Mouse (Mus musculus): ENCODE results near the gene Hoxd4. TPM values are rescaled to one million over a fixed set of nuclear protein-coding genes. Genes with fewer than 3 reads are reported as not detected.
A peak's percentile ranks its signal among the peaks of the same experiment; 100 is the strongest.

Hoxd4 gene
- polyA plus RNA-seq, 1 experiment from 2014 or later, result 4.4 TPM

GRCm38 (mm10) chr2:74709465-74710419 lies 2.0 kb upstream of the Hoxd4 start:
- DNase-seq (ENCODE audit: low spot score) (peak; percentile 49), ATAC-seq (replicated peaks; ENCODE audit: low FRiP score, low read depth) (no peak)
- WGBS, result 26% methylated on average over 5 of the region's 5 CpGs
- H3K4me2 ChIP-seq (ENCODE audit: low read length), result peak overlapping the region; percentile 81
- no peaks in the 10 kb centered on the region for H3K36me3 ChIP-seq (ENCODE audit: insufficient read depth, low read length)
- H3K4me1 ChIP-seq (replicated peaks; ENCODE audit: insufficient read depth, low read length), result peaks cover 17% of the 10 kb centered on the region; the same call in 1 of the 2 replicates
- H3K27ac ChIP-seq, result peak overlapping the region; percentile 96; the same call in 1 of the 2 replicates
- no peak overlapping the region for H3K4me3 ChIP-seq (replicated peaks; ENCODE audit: low read depth, low read length)
- peak overlapping the region; percentile 92; the same call in 1 of the 2 replicates for H3K9ac ChIP-seq (ENCODE audit: low read depth, low read length)
- no peak for TF ChIP-seq CTCF (IDR thresholded peaks at IDR 0.05; ENCODE audit: low read depth)
- no peaks in the 10 kb centered on the region for H3K9me3 ChIP-seq (replicated peaks; ENCODE audit: low read length)
- H3K27me3 ChIP-seq (ENCODE audit: insufficient read depth, low read length), result no peaks in the 10 kb centered on the region

GRCm38 (mm10) chr2:74710929-74711543 lies 693 bp upstream of the Hoxd4 start:
- H3K9me3 ChIP-seq (replicated peaks; ENCODE audit: low read length), result no peaks in the 10 kb centered on the region
- ATAC-seq (replicated peaks; ENCODE audit: low FRiP score, low read depth), result no peak
- H3K4me3 ChIP-seq (replicated peaks; ENCODE audit: low read depth, low read length), result peak overlapping the region; percentile 73
- WGBS, result 3% methylated on average over 16 of the region's 16 CpGs
- DNase-seq (ENCODE audit: low spot score), result peak; percentile 64
- TF ChIP-seq CTCF (IDR thresholded peaks at IDR 0.05; ENCODE audit: low read depth), result no peak
- peak overlapping the region; percentile 92 for H3K9ac ChIP-seq (ENCODE audit: low read depth, low read length)
- peak overlapping the region; percentile 81 for H3K4me2 ChIP-seq (ENCODE audit: low read length)
- peaks cover 29% of the 10 kb centered on the region for H3K4me1 ChIP-seq (replicated peaks; ENCODE audit: insufficient read depth, low read length)
- H3K27ac ChIP-seq, result peak overlapping the region; percentile 96
- H3K27me3 ChIP-seq (ENCODE audit: insufficient read depth, low read length), result no peaks in the 10 kb centered on the region
- H3K36me3 ChIP-seq (ENCODE audit: insufficient read depth, low read length), result no peaks in the 10 kb centered on the region

- Histone ChIP-seq H3K27ac (peak overlapping the region; percentile 96), H3K4me2 (ENCODE audit: low read length) (peak overlapping the region; percentile 81), H3K4me3 (replicated peaks; ENCODE audit: low read depth, low read length) (peak overlapping the region; percentile 73), H3K27me3 (ENCODE audit: insufficient read depth, low read length) (no peaks in the 10 kb centered on the region), H3K4me1 (replicated peaks; ENCODE audit: insufficient read depth, low read length) (peaks cover 31% of the 10 kb centered on the region), H3K9ac (ENCODE audit: low read depth, low read length) (peak overlapping the region; percentile 92), H3K9me3 (replicated peaks; ENCODE audit: low read length) (no peaks in the 10 kb centered on the region), H3K36me3 (ENCODE audit: insufficient read depth, low read length) (no peaks in the 10 kb centered on the region)
- ATAC-seq (replicated peaks; ENCODE audit: low FRiP score, low read depth), result no peak
- 8% methylated on average over 19 of the region's 19 CpGs for WGBS
- TF ChIP-seq CTCF (IDR thresholded peaks at IDR 0.05; ENCODE audit: low read depth), result no peak
- no peak for DNase-seq (ENCODE audit: low spot score)
Measured at GRCm38 (mm10) chr2:74713239-74714150, 1.8 kb downstream of the Hoxd4 start.

GRCm38 (mm10) chr2:74714156-74714789 lies 2.5 kb downstream of the Hoxd4 start:
- Histone ChIP-seq H3K4me3 (replicated peaks; ENCODE audit: low read depth, low read length) (peak overlapping the region; percentile 73), H3K9me3 (replicated peaks; ENCODE audit: low read length) (no peaks in the 10 kb centered on the region), H3K27ac (peak overlapping the region; percentile 96), H3K4me1 (replicated peaks; ENCODE audit: insufficient read depth, low read length) (peaks cover 28% of the 10 kb centered on the region), H3K27me3 (ENCODE audit: insufficient read depth, low read length) (no peaks in the 10 kb centered on the region), H3K9ac (ENCODE audit: low read depth, low read length) (peak overlapping the region; percentile 92), H3K36me3 (ENCODE audit: insufficient read depth, low read length) (no peaks in the 10 kb centered on the region), H3K4me2 (ENCODE audit: low read length) (peak overlapping the region; percentile 81)
- ATAC-seq (replicated peaks; ENCODE audit: low FRiP score, low read depth) (no peak), DNase-seq (ENCODE audit: low spot score) (no peak)
- WGBS, result 4% methylated on average over 18 of the region's 18 CpGs
- no peak for TF ChIP-seq CTCF (IDR thresholded peaks at IDR 0.05; ENCODE audit: low read depth)

- H3K9me3 ChIP-seq (replicated peaks; ENCODE audit: low read length), result no peaks in the 10 kb centered on the region
- DNase-seq (ENCODE audit: low spot score) (no peak), ATAC-seq (replicated peaks; ENCODE audit: low FRiP score, low read depth) (peak; percentile 62; the same call in 1 of the 2 replicates)
- peak overlapping the region; percentile 92 for H3K9ac ChIP-seq (ENCODE audit: low read depth, low read length)
- H3K4me1 ChIP-seq (replicated peaks; ENCODE audit: insufficient read depth, low read length), result peaks cover 31% of the 10 kb centered on the region
- H3K36me3 ChIP-seq (ENCODE audit: insufficient read depth, low read length), result no peaks in the 10 kb centered on the region
- no peaks in the 10 kb centered on the region for H3K27me3 ChIP-seq (ENCODE audit: insufficient read depth, low read length)
- H3K27ac ChIP-seq, result peak overlapping the region; percentile 96
- whole genome bisulfite sequencing, result 3% methylated on average over 14 of the region's 14 CpGs
- peak overlapping the region; percentile 81 for H3K4me2 ChIP-seq (ENCODE audit: low read length)
- TF ChIP-seq CTCF (IDR thresholded peaks at IDR 0.05; ENCODE audit: low read depth), result no peak
- peak overlapping the region; percentile 73 for H3K4me3 ChIP-seq (replicated peaks; ENCODE audit: low read depth, low read length)
Measured at GRCm38 (mm10) chr2:74714881-74715280, 3.2 kb downstream of the Hoxd4 start.
